Mouse (Mus musculus): ENCODE data around the gene Gm9945.

DNA sequence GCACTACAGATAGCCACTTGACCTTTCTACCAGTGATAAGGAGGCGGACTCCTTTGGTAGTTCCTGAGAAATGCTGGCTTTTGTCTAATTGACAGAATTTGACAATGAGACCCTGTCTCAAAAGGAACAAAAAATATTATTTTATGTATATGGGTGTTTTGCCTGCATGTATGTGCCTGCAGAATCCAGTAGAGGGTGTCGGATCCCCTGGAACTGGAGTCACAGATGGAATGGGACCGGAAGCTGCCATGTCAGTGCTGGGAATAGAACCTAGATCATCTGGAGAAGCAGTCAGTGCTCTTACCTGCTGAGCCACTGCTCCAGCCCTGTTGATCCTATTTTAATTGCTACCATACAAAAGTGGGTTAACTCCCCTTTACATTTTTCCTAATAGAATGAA, 7.3 kb upstream of the Gm9945 start:
- TF ChIP-seq CTCF (IDR thresholded peaks at IDR 0.05; ENCODE audit: borderline replicate concordance, insufficient read depth, low read length), result no peak
- TF ChIP-seq POLR2A (IDR thresholded peaks at IDR 0.05; ENCODE audit: low read depth, low read length), result no peak
